ENCODE assay signal across 8 mouse cellular contexts in genomic region chr1:78008811-78009410, GRCm38 (mm10).
A peak's percentile ranks its signal among the peaks of the same experiment; 100 is the strongest.
DNase-seq lines count a peak whose midpoint lies in the region; ATAC-seq and TF ChIP-seq lines count a peak whose summit lies in the region.

No protein-coding gene starts in this region.

- H3K9ac ChIP-seq in forebrain, embryonic 11.5 days (ENCODE audit: low read length) = no peak overlapping the region
- H3K9ac ChIP-seq in forebrain, embryonic 12.5 days = no peak overlapping the region

- TF ChIP-seq CTCF in embryonic fibroblast, embryonic 13.5 days (IDR thresholded peaks at IDR 0.05; ENCODE audit: borderline replicate concordance, insufficient read depth, low read length) = peak; percentile 60; the same call in 1 of the 2 replicates
- TF ChIP-seq CTCF in lung, adult 2 months (IDR thresholded peaks at IDR 0.05; ENCODE audit: insufficient read depth, low read length) = peak; percentile 47; the same call in 1 of the 2 replicates

- no peak overlapping the region for H3K27ac ChIP-seq in forebrain, embryonic 11.5 days (ENCODE audit: low read depth, low read length)
- no peak overlapping the region for H3K27ac ChIP-seq in forebrain, embryonic 12.5 days
- no peak overlapping the region for H3K27ac ChIP-seq in embryonic fibroblast, embryonic 13.5 days (ENCODE audit: insufficient read depth, low read length)

- ATAC-seq in forebrain, embryonic 11.5 days (replicated peaks; ENCODE audit: low FRiP score) = no peak
- ATAC-seq in forebrain, embryonic 12.5 days (ENCODE audit: low FRiP score) = no peak
- no peak for ATAC-seq in erythroblast, adult 5-6 weeks (replicated peaks; ENCODE audit: low FRiP score, poor library complexity, severe bottlenecking)

- H3K27me3 ChIP-seq in forebrain, embryonic 11.5 days (ENCODE audit: control insufficient read depth, insufficient read depth, low read length) = no peaks in the 10 kb centered on the region
- peaks cover 22% of the 10 kb centered on the region; the same call in 1 of the 2 replicates for H3K27me3 ChIP-seq in forebrain, embryonic 12.5 days

- no peaks in the 10 kb centered on the region for H3K4me1 ChIP-seq in forebrain, embryonic 11.5 days (replicated peaks; ENCODE audit: control insufficient read depth, insufficient read depth, low read length)
- H3K4me1 ChIP-seq in forebrain, embryonic 12.5 days = no peaks in the 10 kb centered on the region
- H3K4me1 ChIP-seq in embryonic fibroblast, embryonic 13.5 days (ENCODE audit: control insufficient read depth, insufficient read depth, low read length) = no peaks in the 10 kb centered on the region
- no peaks in the 10 kb centered on the region for H3K4me1 ChIP-seq in lung, adult 2 months (ENCODE audit: control insufficient read depth, insufficient read depth, low read length)

- peak; percentile 74 for DNase-seq in forebrain, embryonic 11.5 days (ENCODE audit: low spot score)
- peak; percentile 3 for DNase-seq in ovary, postnatal 14 days (ENCODE audit: low spot score)
- DNase-seq in ovary, adult 18-20 months (ENCODE audit: low spot score) = no peak
- DNase-seq in lung, adult 2 months = peak; percentile 51
- no peak for DNase-seq in Muller cell, postnatal 12 days (ENCODE audit: inconsistent ontology term)

- WGBS in forebrain, embryonic 11.5 days = 44% methylated on average over 16 of the region's 16 CpGs
- WGBS in forebrain, embryonic 12.5 days = 44% methylated on average over 16 of the region's 16 CpGs
- WGBS in lung, adult 2 months = 28% methylated on average over 16 of the region's 16 CpGs

- no peak for TF ChIP-seq POLR2A in embryonic fibroblast, embryonic 13.5 days (IDR thresholded peaks at IDR 0.05; ENCODE audit: low read depth, low read length)
- no peak for TF ChIP-seq POLR2A in lung, adult 2 months (IDR thresholded peaks at IDR 0.05; ENCODE audit: borderline replicate concordance, extremely low read depth, low read depth, low read length)

- no peaks in the 10 kb centered on the region for H3K36me3 ChIP-seq in forebrain, embryonic 11.5 days (ENCODE audit: control insufficient read depth, insufficient read depth, low read length)
- no peaks in the 10 kb centered on the region for H3K36me3 ChIP-seq in forebrain, embryonic 12.5 days (replicated peaks)

- no peak overlapping the region for H3K4me3 ChIP-seq in forebrain, embryonic 11.5 days (ENCODE audit: low read depth, low read length)
- H3K4me3 ChIP-seq in forebrain, embryonic 12.5 days (replicated peaks) = no peak overlapping the region
- no peak overlapping the region for H3K4me3 ChIP-seq in embryonic fibroblast, embryonic 13.5 days (ENCODE audit: insufficient read depth, low read length)
- no peak overlapping the region for H3K4me3 ChIP-seq in lung, adult 2 months (replicated peaks; ENCODE audit: extremely low read depth, low read depth, low read length)

- H3K4me2 ChIP-seq in forebrain, embryonic 11.5 days (ENCODE audit: low read depth, low read length, severe bottlenecking) = no peak overlapping the region
- no peak overlapping the region for H3K4me2 ChIP-seq in forebrain, embryonic 12.5 days

- H3K9me3 ChIP-seq in forebrain, embryonic 11.5 days (ENCODE audit: control insufficient read depth, low read length) = no peaks in the 10 kb centered on the region
- no peaks in the 10 kb centered on the region for H3K9me3 ChIP-seq in forebrain, embryonic 12.5 days

Comparison
In these comparisons a context has a peak if more than half of its experiments do, and no peak if none do; other contexts are left out.
1. DNase-seq: peak in forebrain, embryonic 11.5 days (single experiment), ovary, postnatal 14 days (single experiment) and lung, adult 2 months (single experiment); none in ovary, adult 18-20 months (single experiment) and Muller cell, postnatal 12 days (single experiment).